Mouse (Mus musculus) G1E (cell line): ENCODE data around the gene Gm19345. TPM values are rescaled to one million over a fixed set of nuclear protein-coding genes. Genes with fewer than 3 reads are reported as not detected.

Source experiments
- ATAC-seq: 2 replicates; pipeline ENCODE4 v1.8.0; 2016; ENCODE audit warnings: mild to moderate bottlenecking; ENCODE audit not compliant: insufficient number of reproducible peaks, poor library complexity, low FRiP score, severe bottlenecking; ENCODE audit errors: extremely low read depth
- DNase-seq: peaks from one replicate; pipeline ENCODE4 v3.0.0; 2012; ENCODE audit warnings: low spot score
- H3K27me3 ChIP-seq: 2 replicates; pipeline ENCODE4 v1.6.1; 2012; ENCODE audit warnings: mild to moderate bottlenecking, low read length, inconsistent platforms; ENCODE audit not compliant: insufficient read depth
- H3K36me3 ChIP-seq: replicated peaks from 2 replicates; pipeline ENCODE3; 2012; ENCODE audit warnings: mild to moderate bottlenecking, inconsistent platforms
- H3K4me1 ChIP-seq: 2 replicates; pipeline ENCODE4 v1.6.1; 2012; ENCODE audit warnings: low read depth, low read length, inconsistent platforms, mixed read lengths; ENCODE audit not compliant: insufficient read depth
- H3K4me3 ChIP-seq: 2 replicates; pipeline ENCODE4 v1.5.1; 2012; ENCODE audit warnings: low read depth, mild to moderate bottlenecking, inconsistent platforms, low read length, moderate library complexity, mixed read lengths
- H3K9me3 ChIP-seq: replicated peaks from 2 replicates; pipeline ENCODE4 v1.6.1; 2012; ENCODE audit warnings: inconsistent platforms
- CTCF ChIP-seq: IDR thresholded peaks from 2 replicates; pipeline ENCODE4 v1.5.1; 2012; ENCODE audit warnings: low read depth, low read length, inconsistent platforms, mixed read lengths
- GATA1 ChIP-seq: IDR thresholded peaks from 2 replicates; pipeline ENCODE4 v1.6.1; 2012; ENCODE audit warnings: borderline replicate concordance, low read length, inconsistent platforms, mixed read lengths
- GATA2 ChIP-seq: IDR thresholded peaks from 2 replicates; pipeline ENCODE4 v1.6.1; 2012; ENCODE audit warnings: low read depth, low read length, inconsistent platforms, borderline replicate concordance
- POLR2AphosphoS5 ChIP-seq: IDR thresholded peaks from 2 replicates; pipeline ENCODE4 v1.6.1; 2012; ENCODE audit warnings: low read depth, low read length, inconsistent platforms; ENCODE audit not compliant: insufficient replicate concordance
- TAL1 ChIP-seq: conservative IDR thresholded peaks from 2 replicates; pipeline ENCODE4 v1.6.1; 2012; ENCODE audit warnings: low read depth, low read length, inconsistent platforms, mixed read lengths
- polyA plus RNA-seq: library from polyadenylated mRNA; stranded (reverse); fragments of >175 nt; gene quantifications from 2 replicates; pipeline ENCODE4 v1.2.3, GENCODE M21; 2012
- total RNA-seq, 2 experiments: library from RNA; stranded (forward) in 1 of 2; stranded (reverse) in 1 of 2; fragments of 200-1000 nt in 1 of 2; fragments of >200 nt in 1 of 2; fragmentation: Nextera tagmentation in 1 of 2; gene quantifications; 2 replicates each; pipeline ENCODE4 v1.2.3; 2014 to 2017

Gm19345 gene
- total and polyA plus RNA-seq, 3 experiments = not detected

DNA sequence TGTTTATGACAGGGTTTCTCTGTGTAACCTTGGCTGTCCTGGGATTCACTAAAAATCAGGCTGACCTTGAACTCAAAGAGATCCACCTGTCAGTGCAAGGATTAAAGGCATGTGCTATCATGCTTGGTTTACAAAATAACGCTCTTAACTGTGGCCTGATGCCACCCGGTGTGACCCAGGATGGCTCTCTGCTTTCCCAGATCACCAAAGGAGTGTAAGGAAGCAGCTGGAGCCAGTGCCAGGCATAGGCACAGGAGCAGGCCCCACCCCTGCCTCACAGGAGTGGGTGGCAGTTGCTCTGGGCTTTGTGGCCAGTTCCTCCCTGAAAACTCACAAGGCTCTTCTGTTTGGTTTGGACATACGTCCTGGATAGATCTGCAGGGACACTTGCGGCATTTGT, 11.4 kb upstream of the Gm19345 start:
- Histone ChIP-seq H3K27me3 (peaks cover 11% of the 10 kb centered on the region; the same call in 1 of the 2 replicates), H3K9me3 (no peaks in the 10 kb centered on the region), H3K4me3 (no peak overlapping the region), H3K4me1 (no peaks in the 10 kb centered on the region), H3K36me3 (no peaks in the 10 kb centered on the region)
- no peak for ATAC-seq
- no peak for DNase-seq
- TF ChIP-seq TAL1 (no peak), CTCF (no peak), GATA2 (no peak), POLR2AphosphoS5 (no peak), GATA1 (no peak)

DNA sequence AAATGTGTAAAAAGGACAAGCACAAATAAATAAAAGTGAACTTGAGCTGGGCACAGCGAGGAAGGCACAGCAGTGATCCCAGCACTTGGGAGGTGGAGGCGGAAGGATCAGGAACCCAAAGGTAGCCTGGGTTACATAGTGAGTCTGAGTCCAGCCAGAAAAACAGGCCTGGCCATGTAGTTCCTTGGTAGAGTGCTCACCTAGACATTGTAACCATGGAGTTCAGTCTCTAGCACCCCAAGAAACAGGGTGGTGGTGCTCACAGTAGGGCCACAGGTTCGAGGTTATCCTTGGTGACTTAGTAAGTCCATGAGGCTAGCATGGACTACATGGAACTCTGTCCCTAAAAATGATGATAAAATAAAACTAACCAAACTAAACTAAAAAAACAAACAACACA, 10.9 kb upstream of the Gm19345 start:
- no peaks in the 10 kb centered on the region for H3K4me1 ChIP-seq
- ATAC-seq = no peak
- DNase-seq = no peak
- H3K27me3 ChIP-seq = peaks cover 11% of the 10 kb centered on the region; the same call in 1 of the 2 replicates
- no peak overlapping the region for H3K4me3 ChIP-seq
- no peaks in the 10 kb centered on the region for H3K9me3 ChIP-seq
- TF ChIP-seq GATA1 (no peak), POLR2AphosphoS5 (no peak), GATA2 (no peak), CTCF (no peak), TAL1 (no peak)
- no peaks in the 10 kb centered on the region for H3K36me3 ChIP-seq

DNA sequence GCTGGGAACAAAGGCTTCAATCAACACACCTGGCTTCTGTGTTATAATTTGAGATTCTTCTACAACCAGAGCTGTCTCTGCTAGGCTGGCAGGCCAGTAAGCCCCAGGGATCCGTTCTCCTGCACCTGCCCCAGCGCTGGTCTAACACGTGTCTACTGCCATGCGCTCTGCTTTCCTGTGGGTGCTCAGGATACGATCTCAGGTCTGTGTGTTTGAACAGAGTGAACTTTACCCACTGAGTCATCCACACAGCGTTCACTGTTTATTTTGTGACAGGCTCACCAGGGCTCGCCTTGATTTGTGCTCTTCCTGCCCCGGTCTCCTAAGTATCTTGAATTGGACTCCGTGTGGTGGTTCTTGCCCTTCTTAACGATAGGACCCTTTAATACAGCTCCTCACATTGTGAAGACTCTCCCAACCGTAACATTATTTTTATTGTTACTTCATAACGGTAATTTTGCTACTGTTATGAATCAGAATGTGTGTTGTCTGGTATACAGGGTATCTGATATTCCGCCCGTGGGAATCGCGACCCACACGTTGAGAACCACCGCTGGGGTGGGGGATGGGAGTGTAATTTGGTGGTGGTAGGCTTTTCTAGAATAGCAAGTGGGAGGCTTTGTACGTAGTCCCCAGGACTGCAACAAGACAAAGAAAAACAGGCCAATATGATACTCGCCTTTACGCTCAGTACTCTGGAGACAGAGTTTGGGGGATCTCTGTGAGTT, 10.0 kb upstream of the Gm19345 start:
- no peak for ATAC-seq
- no peak for DNase-seq
- TF ChIP-seq POLR2AphosphoS5 (no peak), CTCF (no peak), GATA1 (no peak), TAL1 (no peak), GATA2 (no peak)

GRCm38 (mm10) chr7:19842885-19843504, 8.8 kb upstream of the Gm19345 start:
- DNase-seq = no peak

More for the DNA sequence above, 10.0 kb upstream of the Gm19345 start:
- H3K27me3 ChIP-seq = peaks cover 11% of the 10 kb centered on the region; the same call in 1 of the 2 replicates
- no peaks in the 10 kb centered on the region for H3K36me3 ChIP-seq
- no peak overlapping the region for H3K4me3 ChIP-seq
- H3K4me1 ChIP-seq = no peaks in the 10 kb centered on the region
- no peaks in the 10 kb centered on the region for H3K9me3 ChIP-seq

GRCm38 (mm10) chr7:19843561-19843960, 8.2 kb upstream of the Gm19345 start:
- Histone ChIP-seq H3K4me1 (no peaks in the 10 kb centered on the region), H3K9me3 (no peaks in the 10 kb centered on the region), H3K4me3 (no peak overlapping the region), H3K27me3 (peaks cover 14% of the 10 kb centered on the region; the same call in 1 of the 2 replicates), H3K36me3 (no peaks in the 10 kb centered on the region)
- DNase-seq = peak; percentile 47
- no peak for TF ChIP-seq GATA2
- no peak for TF ChIP-seq TAL1
- peak; percentile 65 for TF ChIP-seq CTCF
- TF ChIP-seq POLR2AphosphoS5 = no peak
- no peak for TF ChIP-seq GATA1
- ATAC-seq = peak; percentile 40; the same call in 1 of the 2 replicates

More at GRCm38 (mm10) chr7:19842885-19843504, 8.8 kb upstream of the Gm19345 start:
- no peaks in the 10 kb centered on the region for H3K36me3 ChIP-seq
- no peak for TF ChIP-seq GATA1
- TF ChIP-seq POLR2AphosphoS5 = no peak
- TF ChIP-seq CTCF = no peak
- no peak for TF ChIP-seq TAL1
- no peak for TF ChIP-seq GATA2
- no peaks in the 10 kb centered on the region for H3K4me1 ChIP-seq
- H3K4me3 ChIP-seq = no peak overlapping the region
- H3K27me3 ChIP-seq = peaks cover 14% of the 10 kb centered on the region; the same call in 1 of the 2 replicates
- H3K9me3 ChIP-seq = no peaks in the 10 kb centered on the region
- no peak for ATAC-seq

GRCm38 (mm10) chr7:19844521-19845171, 7.2 kb upstream of the Gm19345 start:
- Histone ChIP-seq H3K36me3 (no peaks in the 10 kb centered on the region), H3K27me3 (peaks cover 16% of the 10 kb centered on the region; the same call in 1 of the 2 replicates), H3K4me3 (no peak overlapping the region), H3K4me1 (no peaks in the 10 kb centered on the region), H3K9me3 (no peaks in the 10 kb centered on the region)
- TF ChIP-seq CTCF (no peak), GATA2 (no peak), POLR2AphosphoS5 (no peak), TAL1 (no peak), GATA1 (no peak)
- ATAC-seq (no peak), DNase-seq (no peak)
